Mouse (Mus musculus) small intestine, adult 2 months (tissue): ENCODE measurements at regions not wholly inside any gene's neighbourhood (a gene's known extent, or its start where the extent isn't known, plus 50 kb on each side); places are given as distances from the start of the nearest gene placed in this dataset.

ENCODE experiments used
- CTCF ChIP-seq: fragments of 200-500 bp; IDR thresholded peaks from 2 replicates; pipeline ENCODE4 v1.5.1; 2012; ENCODE audit warnings: low read depth, mild to moderate bottlenecking, control low read depth, inconsistent platforms, low read length, moderate library complexity, mixed read lengths; ENCODE audit not compliant: insufficient replicate concordance, insufficient read length; ENCODE audit errors: extremely low read depth
- POLR2A ChIP-seq: fragments of 200-500 bp; IDR thresholded peaks from 2 replicates; pipeline ENCODE4 v1.6.1; 2012; ENCODE audit warnings: low read depth, mild to moderate bottlenecking, control low read depth, inconsistent platforms, low read length, moderate library complexity

GRCm38 (mm10) chr8:113419352-113419751 lies 216.0 kb upstream of the Mon1b start:
- TF ChIP-seq CTCF: no peak
- no peak for TF ChIP-seq POLR2A
